Mouse (Mus musculus) activated CD4-positive, CD25-positive, alpha-beta regulatory T cell, adult 9 weeks (primary cell): ENCODE data around the gene 1700013G24Rik. TPM values are rescaled to one million over a fixed set of nuclear protein-coding genes. Genes with fewer than 3 reads are reported as not detected.

Experiments used
- polyA plus RNA-seq: library from polyadenylated mRNA; unstranded; fragments of 100-300 nt; shearing (Covaris generic); gene quantifications from one replicate; pipeline ENCODE4 v1.2.1, GENCODE M21; 2017

1700013G24Rik gene
- not detected for polyA plus RNA-seq

DNA sequence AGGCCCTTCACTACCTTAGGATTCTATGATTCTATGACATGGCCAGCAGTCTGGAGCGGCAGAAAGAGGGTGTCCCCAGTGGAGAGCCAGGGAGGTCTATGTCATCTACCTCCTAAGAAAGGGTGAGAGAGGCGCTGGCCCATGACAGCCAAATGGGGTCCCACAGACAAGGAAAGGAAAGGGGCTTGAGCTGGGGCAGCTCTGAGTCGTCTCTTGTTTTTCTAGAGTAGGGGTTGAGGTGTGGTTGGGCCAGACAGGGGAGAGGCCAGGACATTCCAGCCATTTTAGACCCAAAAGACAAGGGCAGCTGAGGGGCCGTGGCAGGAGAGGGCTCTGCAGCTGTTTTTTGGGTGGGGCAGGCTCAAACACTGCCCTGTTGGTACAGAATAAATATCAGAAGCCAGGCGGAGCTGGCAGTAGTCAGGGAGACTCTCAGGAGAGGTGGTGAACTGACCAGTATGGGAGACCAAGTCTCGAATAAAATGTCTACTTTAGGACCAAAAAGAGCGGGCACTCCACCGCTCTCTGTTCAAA lies at the start of gene 1700013G24Rik:
Gene 1700013G24Rik, plus strand, starts transcription at position 51 of the 534 bp plus-strand sequence.

GRCm38 (mm10) chr4:137409691-137410090 lies 43.4 kb upstream of the 1700013G24Rik start, which contains the start of gene Cela3a:
TSS of gene Cela3a (minus strand) at chr4:137409791.

DNA sequence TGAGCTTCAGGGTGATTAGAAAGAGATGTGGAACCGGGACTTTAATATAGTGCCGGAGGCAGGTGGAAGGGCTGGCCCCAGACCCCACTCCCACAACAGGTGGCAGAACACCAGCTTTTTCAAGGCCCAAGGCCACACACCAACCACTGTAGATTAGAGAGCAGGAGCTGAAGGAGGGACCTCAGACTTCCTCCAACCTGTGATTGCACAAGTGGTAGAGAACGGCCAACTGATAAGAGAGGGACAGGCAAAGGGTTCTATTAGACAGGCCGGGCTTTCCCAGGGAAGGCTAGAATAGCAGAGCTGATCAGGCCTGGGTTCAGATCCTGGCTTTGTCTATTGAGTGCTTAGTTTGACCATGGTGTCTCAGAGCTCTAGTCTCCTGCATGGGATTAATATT lies 22.6 kb upstream of the 1700013G24Rik start, which contains the start of gene Cela3b:
Gene Cela3b, minus strand, starts transcription at position 39 of the 400 bp plus-strand sequence.

DNA sequence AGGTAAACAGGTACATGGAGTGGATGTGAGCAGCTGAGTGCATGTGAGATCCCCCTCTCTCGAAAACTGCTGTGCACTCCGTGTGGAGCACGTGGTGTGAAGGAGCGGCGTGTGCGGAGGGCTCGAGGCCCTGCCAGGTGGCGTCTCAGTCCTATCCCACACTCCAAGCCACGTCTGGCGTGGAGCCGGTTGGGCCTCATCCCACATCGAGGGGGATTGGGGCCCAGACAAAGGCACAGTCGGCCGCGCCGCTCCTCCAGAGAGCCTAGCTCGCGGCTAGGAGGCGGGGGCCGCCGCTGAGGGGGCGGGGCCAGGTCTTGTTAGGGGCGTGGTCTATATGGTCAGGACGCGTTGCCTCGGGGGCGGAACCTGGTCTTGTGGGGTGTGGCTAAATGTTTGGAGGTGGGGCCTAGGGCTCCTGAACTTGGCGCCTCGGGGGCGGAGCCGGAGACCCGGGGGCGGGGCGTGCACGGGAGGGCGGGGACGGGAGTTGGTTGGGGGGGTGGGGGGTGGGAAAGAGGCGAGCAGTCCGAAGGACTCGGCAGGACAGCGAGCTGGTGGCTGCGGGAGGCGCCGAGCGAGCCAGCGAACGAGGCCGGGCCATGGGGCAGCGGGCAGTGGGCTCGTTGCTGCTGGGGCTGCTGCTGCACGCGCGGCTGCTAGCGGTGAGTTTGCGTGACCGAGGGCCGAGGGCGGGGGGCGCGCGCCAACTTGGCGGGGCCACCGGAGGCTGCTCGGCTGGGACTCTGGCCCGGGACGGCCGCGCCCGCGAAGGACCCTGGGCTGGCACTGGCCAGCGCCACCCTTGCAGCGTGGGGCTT lies 15.4 kb downstream of the 1700013G24Rik start, which contains the start of gene Hspg2:
Gene Hspg2, plus strand, starts transcription at position 510 of the 821 bp plus-strand sequence.

Other genes with a start within 250 kb of the 1700013G24Rik start
- 0.20 TPM for gene Wnt4, start 175.8 kb upstream of the 1700013G24Rik start, polyA plus RNA-seq
- gene Cdc42, start 95.6 kb upstream of the 1700013G24Rik start, polyA plus RNA-seq = 972 TPM
- gene Cela3a, start 43.5 kb upstream of the 1700013G24Rik start, polyA plus RNA-seq = not detected
- gene Cela3b, start 22.7 kb upstream of the 1700013G24Rik start, polyA plus RNA-seq = not detected
- gene Hspg2, start 15.5 kb downstream of the 1700013G24Rik start, polyA plus RNA-seq = 0.04 TPM
- gene Ldlrad2, start 121.3 kb downstream of the 1700013G24Rik start, polyA plus RNA-seq = not detected
- gene Usp48, start 140.5 kb downstream of the 1700013G24Rik start, polyA plus RNA-seq = 61.1 TPM
- 1.8 TPM for gene Rap1gap, start 211.4 kb downstream of the 1700013G24Rik start, polyA plus RNA-seq